Mouse (Mus musculus) CH12F3 (cell line): ENCODE results near the gene Gpr137c.

ENCODE experiments used
- in situ Hi-C: fragments of 300-500 bp; cut with MboI; formaldehyde crosslinking; loops from 2 replicates; pipeline ENCODE4 v1.14.3; 2020; ENCODE audit warnings: low sequenced_read_pairs

Gpr137c gene

DNA sequence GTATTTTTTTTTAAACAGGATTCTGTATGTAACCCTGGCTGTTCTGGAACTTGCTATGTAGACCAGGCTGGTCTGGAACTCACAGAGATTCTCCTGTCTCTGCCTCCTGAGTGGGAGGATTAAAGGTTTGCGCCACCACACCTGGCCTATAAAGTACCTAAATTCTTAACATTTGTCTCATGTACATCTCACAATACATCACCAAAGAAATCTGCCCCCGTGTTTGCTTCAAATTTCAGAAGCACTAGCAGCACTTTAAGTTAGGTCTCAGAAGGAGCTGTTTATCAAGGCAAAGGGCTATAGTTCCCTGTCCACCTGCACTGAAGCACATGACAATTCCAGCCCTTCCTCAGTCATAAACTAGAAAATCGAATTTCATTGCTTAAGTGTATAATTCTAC is 62.5 kb downstream of the Gpr137c start:
- in situ Hi-C loops, result loop anchor here (10.0 kb wide), 1 partner anchor 57 kb away; the partner anchor contains the start of gene Txndc16

DNA sequence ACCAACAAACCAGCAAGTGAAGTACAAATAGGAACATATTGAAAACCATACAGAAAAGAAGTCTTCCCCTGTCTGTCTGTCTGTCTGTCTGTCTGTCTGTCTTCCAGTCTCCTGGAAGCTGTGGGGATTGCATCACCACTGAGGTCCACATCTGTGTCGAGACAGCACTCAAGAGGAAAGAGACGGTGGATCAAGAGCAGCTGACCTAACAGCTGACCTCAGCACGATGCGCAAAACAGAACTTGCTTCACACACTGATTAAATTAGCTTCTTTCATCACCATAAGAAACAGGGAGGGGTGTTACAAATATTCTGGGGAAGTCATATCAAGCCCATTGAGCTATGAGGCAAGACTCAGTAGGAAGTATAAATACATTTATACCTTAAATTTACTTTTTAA is 72.1 kb downstream of the Gpr137c start:
- in situ Hi-C loops, result no loop called here

DNA sequence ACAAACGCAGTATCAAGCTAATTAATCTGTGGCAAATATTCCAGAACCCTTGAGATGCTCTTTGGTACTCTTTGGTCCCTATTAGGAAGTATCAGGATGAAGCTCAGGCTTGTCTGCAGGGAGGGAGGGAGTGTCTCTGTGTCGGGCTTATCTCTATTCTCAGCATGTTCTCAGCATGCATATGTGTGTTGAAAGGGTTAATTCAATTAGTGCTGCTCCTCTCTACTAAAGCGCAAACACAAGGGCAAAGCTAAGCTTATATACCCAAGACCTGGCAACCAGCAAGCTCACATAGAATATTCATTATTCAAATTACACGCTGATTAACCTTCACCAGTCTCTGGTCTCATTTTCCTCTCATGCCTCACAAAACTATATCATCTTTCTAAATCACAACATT is 84.4 kb downstream of the Gpr137c start:
- in situ Hi-C loops, result no loop called here

DNA sequence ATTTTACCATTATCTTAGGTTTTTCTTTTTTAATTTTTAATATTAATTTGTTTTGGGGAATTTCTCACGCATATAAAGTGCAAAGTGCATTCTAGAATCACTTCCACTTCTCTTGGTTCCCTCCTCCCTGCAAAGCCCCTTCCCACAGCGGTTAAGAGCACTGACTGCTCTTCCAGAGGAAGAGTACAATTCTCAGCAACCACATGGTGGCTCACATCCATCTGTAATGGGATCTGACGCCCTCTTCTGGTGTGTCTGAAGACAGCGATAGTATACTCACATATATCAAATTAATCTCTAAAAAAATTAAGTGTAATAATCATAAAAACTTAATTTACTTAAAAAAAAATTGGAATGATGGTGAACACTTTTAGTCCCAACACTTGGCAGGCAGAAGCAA is 84.9 kb downstream of the Gpr137c start:
- in situ Hi-C loops, result no loop called here

DNA sequence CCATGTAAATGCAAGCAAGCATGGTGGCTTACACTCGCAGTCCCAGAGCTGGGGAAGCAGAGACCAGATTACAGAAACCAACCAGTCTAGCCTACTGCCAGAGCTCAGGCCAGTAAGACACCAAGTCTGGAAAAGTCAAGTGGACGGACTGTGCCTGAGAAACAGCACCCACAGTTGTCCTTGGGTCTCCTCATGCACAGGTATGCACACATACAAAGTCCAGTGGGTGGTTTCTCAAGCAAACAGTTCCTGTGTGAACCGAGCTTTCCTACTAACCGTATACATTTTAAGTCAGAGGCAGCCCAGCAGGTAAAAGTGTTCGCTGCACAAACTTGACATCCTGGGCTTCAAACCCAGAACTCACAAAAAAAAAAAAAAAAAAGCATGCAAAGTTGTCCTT is 86.3 kb downstream of the Gpr137c start:
- in situ Hi-C loops, result no loop called here

DNA sequence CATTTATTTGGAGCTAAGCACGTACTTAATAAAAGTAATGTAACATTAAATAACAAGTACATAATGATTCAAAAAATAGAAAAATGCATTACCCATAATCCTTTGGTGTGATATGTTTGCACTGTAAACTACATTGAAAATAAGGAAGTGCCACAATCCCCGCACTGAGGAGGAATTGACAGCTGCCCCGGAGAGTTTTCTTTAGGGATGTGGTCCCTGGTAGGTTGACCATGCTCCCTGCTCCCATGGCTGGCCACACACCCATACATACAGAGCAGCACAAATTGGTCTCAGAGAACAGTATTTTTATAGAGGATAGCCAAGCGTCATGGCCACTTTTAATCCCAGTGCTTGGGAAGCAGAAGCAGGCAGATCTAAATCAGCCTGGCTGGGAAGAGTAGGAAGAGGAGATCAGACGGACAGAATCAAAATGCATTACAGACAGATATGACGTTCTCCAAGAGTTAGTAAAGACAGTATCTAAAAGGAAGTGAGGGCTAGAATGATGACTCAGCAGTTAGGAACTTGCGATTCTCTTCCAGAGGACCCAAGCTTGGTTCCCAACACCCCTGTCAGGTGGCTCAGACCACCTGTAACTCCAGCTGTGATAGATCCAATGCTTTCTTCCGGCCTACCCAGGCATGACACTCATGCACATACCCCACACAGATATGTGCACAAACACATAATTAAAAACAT is 88.3 kb downstream of the Gpr137c start:
- in situ Hi-C loops, result no loop called here

DNA sequence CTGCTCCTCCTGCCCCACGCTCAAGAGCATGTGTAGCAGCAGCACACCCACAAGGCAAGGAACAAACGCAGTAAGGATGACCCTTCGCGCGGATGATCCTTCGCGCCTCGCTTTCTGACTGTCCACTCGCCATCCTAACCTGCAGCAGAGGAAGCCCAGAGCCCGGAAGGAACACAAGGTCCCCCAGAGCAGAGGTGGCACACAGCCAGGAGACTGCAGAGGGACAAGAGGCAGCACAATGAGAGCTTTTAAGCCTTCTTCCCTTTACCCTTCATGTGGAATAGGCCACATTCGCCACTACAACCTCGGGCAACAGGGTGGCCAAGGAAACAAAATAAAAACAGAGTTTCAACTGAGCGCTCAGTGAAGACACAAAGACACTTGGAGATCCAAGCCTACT is 90.1 kb downstream of the Gpr137c start:
- in situ Hi-C loops, result no loop called here

DNA sequence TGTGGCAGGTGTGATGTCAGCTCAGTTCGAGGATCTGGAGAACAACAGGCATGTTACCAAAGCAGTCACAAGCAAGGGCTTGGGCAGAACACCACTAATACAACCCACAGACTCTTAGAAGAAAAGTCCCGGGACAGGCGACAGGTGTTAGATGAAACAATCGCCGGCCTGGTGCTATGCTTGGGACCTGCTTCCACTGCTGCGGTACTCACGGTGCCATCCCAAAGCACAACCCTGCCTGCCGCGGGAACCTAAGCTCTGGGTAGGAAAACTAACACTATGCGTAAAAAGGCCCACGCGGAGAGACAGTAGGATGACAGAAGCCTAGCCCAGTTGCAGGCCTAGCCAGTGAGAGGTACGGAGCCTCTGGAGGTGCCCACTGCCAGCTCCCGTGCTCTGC is 90.6 kb downstream of the Gpr137c start:
- in situ Hi-C loops, result no loop called here

DNA sequence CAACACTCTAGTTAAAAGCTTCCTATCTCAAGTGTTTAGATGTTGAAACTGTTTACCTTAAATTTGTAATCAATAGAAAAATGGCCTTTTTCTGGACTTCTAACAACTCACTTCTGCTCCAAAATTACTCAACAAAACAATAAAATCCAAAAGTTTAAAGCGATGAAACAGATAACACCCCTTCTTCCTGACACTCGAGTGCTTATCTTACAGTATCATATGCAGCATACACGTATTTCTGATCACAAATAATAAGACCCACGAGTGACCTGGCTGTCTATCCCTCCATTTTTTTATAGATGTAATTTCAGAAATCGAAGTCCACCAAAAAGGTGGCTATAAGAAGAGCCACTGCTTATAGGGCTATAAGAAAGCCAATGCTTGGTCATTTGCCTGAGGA is 97.4 kb downstream of the Gpr137c start:
- in situ Hi-C loops, result no loop called here

DNA sequence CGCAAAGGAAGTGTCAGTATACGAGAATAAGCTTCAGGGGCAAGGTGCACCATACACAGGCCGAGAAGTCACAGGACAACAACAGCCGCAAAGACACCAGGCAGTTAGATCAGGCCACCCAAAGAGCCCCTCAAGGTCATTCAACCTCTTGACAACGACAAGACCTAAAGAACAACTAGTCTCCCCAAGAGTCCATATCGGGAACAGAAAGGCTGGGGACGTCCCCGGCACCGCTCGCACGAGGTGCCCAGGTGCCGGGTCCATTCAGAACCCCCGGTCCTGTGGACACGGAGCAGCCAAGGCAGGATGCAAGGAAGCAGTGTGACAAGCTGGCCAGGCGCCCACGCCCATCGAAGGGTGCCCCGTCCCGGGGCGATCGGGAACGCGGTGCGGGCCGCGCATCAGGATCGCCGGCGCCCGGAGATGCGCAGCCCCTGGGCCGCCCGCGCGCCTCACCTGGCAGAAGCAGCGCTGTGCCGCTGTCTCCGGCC is 98.4 kb downstream of the Gpr137c start:
- in situ Hi-C loops, result no loop called here

DNA sequence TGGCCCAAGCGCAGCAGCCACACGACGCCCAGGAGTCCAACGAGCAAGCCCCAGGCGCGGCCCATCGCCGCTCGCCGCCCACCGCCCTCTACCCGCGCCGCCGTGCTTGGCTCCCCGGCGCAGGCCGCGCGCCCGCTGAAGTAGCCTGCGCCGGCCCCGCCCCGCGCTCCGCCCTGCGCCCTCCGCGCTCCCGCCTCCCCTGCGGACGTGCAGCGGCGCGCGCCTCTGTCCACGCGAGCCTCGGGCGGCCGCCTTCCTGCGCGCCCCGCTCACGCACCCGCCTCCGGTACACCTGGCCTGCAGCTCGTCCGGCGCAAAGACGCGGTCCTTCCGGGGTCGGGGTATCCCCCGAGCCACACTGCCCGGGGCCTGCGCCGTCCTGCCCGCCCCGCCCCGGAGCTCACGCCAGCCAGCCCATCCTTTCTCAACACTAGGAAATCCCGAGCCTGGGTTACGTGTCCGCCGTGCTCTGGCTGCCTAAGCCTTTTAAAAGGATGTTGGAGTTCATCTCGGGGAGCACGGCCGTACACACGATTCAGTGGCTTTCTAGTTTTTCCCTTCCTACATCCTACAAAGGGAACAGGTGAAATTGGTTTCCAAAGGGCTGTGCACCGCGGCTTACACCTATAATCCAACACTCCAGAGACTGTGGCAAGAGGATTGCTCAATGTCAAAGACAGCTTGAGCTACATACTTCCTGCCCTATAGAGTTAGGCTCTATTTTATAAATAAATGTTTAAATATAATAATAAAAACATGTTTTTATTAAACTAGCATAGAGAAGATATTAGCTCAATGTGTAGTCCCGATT is 99.1 kb downstream of the Gpr137c start, which contains the start of gene Ero1l:
Gene Ero1l (minus strand): TSS at position 346 of the 811 bp plus-strand sequence.
- in situ Hi-C loops, result no loop called here

DNA sequence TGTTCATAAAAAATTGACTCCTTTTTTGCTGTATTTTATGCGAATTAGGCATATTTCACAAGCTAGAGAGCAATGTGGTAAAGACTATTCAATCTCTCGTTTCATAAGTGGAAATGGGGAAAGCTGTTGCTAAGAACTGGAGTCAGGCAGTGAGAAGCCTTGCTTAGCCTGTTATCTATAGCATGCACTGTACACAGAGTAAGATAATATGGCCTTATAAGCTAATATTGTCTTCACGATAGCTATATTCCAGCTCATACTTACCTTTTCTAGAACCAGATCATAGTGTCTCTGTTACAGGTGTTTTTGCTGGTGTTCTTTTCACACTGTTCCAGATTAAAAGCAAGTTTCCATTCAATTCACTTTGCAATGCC is 99.7 kb downstream of the Gpr137c start:
- in situ Hi-C loops, result no loop called here

DNA sequence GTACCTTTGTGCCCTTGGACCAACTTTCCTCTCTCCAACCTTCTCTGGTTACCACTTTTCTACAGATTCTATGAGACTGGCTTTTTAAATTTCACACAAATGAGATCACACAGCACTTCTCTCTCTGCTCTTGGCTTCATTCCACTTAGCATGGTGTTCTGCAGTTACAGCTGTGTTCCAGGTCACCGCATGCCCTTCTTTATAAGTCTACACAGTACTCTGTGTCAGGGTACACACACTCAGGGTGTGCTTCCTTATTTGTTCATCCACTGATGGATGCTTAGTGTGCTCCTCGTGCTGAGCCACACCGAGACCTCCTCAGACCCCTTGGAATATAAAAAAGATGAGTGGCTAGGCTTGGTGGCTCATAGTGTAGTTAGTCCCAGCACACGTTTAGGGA is 100.6 kb downstream of the Gpr137c start:
- in situ Hi-C loops, result no loop called here

DNA sequence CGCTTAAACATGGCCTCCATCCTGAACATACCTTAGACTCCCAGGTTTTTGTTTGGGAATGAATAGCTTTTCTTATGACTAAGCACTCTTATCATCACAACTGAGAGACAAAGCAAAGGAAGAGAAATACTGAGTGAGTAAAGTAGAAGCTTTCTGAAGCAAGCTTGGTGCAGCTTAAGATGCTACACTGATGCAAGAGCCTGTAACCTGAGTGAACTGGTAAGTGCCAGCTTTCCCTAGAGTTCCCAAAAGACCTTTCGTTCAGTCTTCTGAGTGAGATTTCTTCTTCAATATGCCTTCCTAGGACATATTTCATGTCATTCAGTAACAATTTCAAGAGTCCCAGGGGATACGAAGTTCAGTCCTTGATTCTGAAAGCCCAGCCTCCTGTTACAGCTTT is 101.5 kb downstream of the Gpr137c start:
- in situ Hi-C loops, result no loop called here

DNA sequence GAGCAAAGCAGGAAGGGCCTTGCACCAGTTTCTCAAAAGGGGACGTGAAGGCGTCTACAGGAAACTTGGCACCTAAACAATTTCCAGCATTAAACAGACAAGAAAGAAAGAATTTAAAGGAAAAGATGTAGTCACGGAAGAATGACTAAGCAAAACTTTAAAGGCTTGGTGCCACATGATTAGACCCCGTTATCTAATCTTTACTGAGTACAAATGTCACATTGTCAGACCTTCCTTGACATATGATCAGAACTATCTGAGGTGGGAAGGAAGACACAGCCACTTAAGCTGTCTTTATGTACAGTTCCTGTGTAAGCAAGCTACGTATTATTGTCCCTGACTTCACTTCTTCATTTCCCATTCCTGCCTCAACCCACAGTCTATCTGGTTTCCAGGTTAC is 102.1 kb downstream of the Gpr137c start:
- in situ Hi-C loops, result no loop called here

DNA sequence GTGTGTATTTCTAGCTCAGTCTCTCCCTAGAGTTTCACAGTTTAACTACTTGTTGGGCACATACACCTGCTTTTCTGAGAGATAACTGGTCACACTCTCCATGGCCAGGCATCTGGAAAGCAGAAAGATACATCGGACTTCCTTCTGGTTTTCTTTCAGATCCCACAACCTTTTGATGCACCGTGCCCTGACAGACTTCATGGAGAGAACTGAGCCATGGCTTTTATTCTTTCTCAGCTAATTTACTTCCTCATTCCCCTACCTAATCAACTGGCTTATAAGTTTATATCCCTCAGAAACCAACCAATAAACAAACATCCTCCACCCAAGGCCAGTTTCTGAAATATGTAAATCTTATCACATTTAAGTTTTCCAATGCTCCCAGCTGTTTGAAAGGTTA is 102.9 kb downstream of the Gpr137c start:
- in situ Hi-C loops, result no loop called here

DNA sequence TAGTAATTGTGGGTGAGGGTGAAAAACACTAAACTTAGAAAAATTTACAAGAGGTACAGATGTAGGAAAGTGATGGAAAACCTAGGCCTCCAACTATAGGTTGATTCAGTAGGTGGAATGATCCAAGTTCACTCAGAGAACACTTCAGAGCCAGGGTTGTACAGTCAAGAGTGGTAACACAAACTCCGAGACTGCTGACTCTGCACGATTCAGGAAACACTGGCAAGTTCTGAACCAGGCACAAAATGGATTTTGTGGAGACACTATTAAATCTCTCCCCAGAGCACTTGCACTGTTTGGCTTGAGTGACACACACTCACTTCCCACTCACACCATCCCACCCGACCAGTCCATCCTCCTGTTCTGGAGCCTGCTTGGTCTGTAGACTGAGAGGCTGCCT is 103.8 kb downstream of the Gpr137c start:
- in situ Hi-C loops, result no loop called here

DNA sequence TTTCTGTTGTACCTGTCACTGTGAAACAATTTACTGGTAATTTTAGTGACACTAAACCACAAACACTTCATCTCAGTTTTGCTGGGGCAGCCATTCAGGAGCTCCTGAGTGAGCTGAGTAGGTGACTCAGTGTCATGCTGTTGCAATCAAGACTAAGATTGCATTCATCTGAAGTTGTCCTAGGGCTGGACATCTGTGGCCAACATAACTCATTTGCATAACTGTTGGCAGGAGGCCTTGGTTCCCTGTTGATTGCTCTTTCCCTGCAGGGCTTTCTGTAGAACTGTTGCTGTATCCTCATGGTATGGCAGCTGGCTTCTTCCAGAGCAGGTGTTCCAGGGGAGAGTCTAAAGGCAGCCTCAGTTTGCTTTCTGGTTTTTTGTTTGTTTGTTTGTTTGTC is 106.0 kb downstream of the Gpr137c start:
- in situ Hi-C loops, result no loop called here

DNA sequence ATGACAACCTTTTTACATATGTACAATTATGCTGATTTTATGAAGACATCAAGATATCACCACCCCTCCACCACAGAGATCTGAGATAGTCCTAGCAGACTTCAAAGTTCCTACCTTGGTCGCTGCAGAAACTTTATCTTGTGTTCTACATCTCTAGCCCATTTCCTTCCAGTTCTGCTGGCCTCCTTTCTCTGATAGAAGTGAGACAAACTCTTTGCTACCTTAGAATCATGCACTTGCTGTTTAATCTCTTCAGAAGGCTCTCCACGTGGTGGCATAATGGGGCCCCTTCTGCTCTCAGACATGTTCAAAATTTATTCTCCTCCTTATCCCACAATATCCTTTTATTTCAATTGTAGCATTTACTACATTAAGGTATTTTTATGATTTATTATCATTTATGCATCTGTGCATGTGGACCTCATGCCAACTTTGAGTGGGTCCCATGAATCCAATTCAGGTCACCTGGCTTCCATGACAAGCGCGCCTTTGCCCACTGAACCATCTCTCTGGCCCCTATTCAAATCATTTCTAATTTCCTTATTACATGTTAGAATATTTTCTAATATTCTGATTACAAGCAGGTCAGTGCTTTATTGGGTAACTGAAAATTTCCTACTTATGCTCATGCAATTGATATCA is 108.7 kb downstream of the Gpr137c start:
- in situ Hi-C loops, result no loop called here

DNA sequence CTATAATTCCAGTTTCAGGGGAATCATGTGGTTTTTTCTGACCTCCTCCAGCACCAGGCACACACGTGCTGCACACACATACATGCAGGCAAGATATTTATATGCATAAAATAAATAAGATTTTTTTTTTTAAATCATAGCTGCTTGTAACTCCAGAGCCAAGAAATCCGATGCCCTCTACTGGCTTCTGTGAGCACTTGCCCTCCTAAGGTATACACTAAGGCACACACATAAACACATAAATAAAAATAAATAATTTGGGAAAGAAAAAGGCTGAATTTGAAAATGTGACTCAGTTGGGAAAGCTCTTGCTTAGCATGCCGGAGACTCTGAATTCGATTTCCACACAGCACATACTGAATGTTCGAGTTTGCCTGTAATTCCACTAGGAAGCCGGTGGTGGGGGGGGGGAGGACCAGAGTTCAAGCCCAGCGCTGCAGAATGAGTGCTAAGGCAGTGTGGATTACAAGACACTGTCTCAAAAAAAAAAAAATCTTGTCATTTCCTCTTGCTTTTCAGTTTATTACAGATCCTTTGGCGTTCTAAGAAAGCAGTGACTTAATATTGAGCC is 109.6 kb downstream of the Gpr137c start:
- in situ Hi-C loops, result no loop called here

DNA sequence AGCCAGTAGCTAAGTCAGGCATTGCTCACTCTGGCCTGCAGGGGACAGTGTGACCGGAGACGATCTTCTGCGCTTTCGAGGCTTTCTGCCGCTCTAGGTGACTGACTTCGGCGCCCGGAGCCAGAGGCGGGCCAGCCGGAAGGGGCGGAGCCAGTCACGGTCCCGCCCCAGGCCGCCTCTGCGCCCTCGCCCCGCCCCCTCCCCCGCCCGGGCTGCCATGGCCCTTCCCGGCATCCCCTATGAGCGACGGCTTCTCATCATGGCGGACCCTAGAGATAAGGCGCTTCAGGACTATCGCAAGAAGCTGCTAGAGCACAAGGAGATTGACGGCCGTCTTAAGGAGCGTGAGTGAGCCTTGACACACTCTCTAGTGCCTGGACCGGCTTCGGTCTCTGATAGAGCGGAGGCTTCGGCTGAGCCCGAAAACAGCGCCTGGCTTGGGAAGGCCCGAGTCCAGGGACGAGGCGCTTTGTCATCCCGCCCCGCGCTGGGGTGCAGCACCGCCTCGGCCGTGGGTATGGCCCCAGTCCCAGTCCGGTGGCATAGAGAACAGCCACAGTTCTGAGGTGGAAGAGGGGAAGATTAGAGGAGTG is 110.2 kb downstream of the Gpr137c start, which contains the start of gene Psmc6:
Gene Psmc6 (plus strand): TSS at position 200 of the 593 bp plus-strand sequence.
- in situ Hi-C loops, result no loop called here
